Mouse (Mus musculus) thymus, adult 2 months (tissue): ENCODE data around the gene Large2. TPM values are rescaled to one million over a fixed set of nuclear protein-coding genes. Genes with fewer than 3 reads are reported as not detected.
"Not testable (repeated sequence)": the region's sequence is repeated elsewhere in the genome, so short reads cannot be mapped to it uniquely, and the experiment has no call there.

Experiments used
- DNase-seq: peaks from one replicate; pipeline ENCODE4 v3.0.0; 2021
- H3K27ac ChIP-seq: fragments of 200-500 bp; 2 replicates; pipeline ENCODE4 v1.5.1; 2012; ENCODE audit warnings: low read length, control low read depth; ENCODE audit not compliant: control insufficient read depth, insufficient read depth
- H3K27me3 ChIP-seq: fragments of 200-500 bp; 2 replicates; pipeline ENCODE4 v1.6.1; 2012; ENCODE audit warnings: mild to moderate bottlenecking, low read length, moderate library complexity, mixed read lengths; ENCODE audit not compliant: control insufficient read depth, insufficient read depth
- H3K36me3 ChIP-seq: fragments of 200-500 bp; 2 replicates; pipeline ENCODE4 v1.6.1; 2012; ENCODE audit warnings: mild to moderate bottlenecking, low read length, moderate library complexity; ENCODE audit not compliant: control insufficient read depth, insufficient read depth
- H3K4me1 ChIP-seq: fragments of 200-500 bp; replicated peaks from 2 replicates; pipeline ENCODE4 v1.6.1; 2012; ENCODE audit warnings: low read length; ENCODE audit not compliant: control insufficient read depth, insufficient read depth
- H3K4me3 ChIP-seq: fragments of 200-500 bp; 2 replicates; pipeline ENCODE4 v1.5.1; 2012; ENCODE audit warnings: mild to moderate bottlenecking, low read length, control low read depth, moderate library complexity; ENCODE audit not compliant: control insufficient read depth, insufficient read depth
- CTCF ChIP-seq: fragments of 200-500 bp; IDR thresholded peaks from 2 replicates; pipeline ENCODE4 v1.5.1; 2012; ENCODE audit warnings: mild to moderate bottlenecking, control low read depth, low read length, moderate library complexity, borderline replicate concordance; ENCODE audit not compliant: control insufficient read depth, poor library complexity, insufficient read depth; ENCODE audit errors: extremely low read depth
- POLR2A ChIP-seq: fragments of 200-500 bp; IDR thresholded peaks from 2 replicates; pipeline ENCODE4 v1.6.1; 2012; ENCODE audit warnings: mild to moderate bottlenecking, low read length, control low read depth, moderate library complexity; ENCODE audit not compliant: control insufficient read depth, poor library complexity, insufficient read depth; ENCODE audit errors: extremely low read depth
- WGBS: fragments of 180-500 bp; shearing (Covaris S2); methylation state at CpG from one replicate; pipeline ENCODE4 v1.1.7; 2018; 5-methylcytosine and 5-hydroxymethylcytosine counted together
- polyA plus RNA-seq: library from polyadenylated mRNA; depleted of rRNA; stranded (reverse); fragments of >200 nt; gene quantifications from 2 replicates; pipeline ENCODE4 v1.2.3, GENCODE M21; 2012

Large2 gene
- polyA plus RNA-seq, 1 experiment, result 13.9 TPM

GRCm38 (mm10) chr2:92400682-92401081 lies 26.0 kb upstream of the Large2 start:
- H3K4me3 ChIP-seq, result no peak overlapping the region
- peaks cover 5% of the 10 kb centered on the region for H3K27me3 ChIP-seq
- H3K27ac ChIP-seq, result no peak overlapping the region
- H3K4me1 ChIP-seq, result peaks cover 5% of the 10 kb centered on the region; the same call in 1 of the 2 replicates
- no peaks in the 10 kb centered on the region for H3K36me3 ChIP-seq
- no peak for TF ChIP-seq CTCF
- no peak for TF ChIP-seq POLR2A
- WGBS, result 19% methylated on average over 22 of the region's 22 CpGs
- DNase-seq, result no peak

GRCm38 (mm10) chr2:92399877-92400276 lies 25.2 kb upstream of the Large2 start:
- H3K36me3 ChIP-seq, DNase-seq, H3K27ac ChIP-seq, H3K27me3 ChIP-seq, H3K4me3 ChIP-seq, H3K4me1 ChIP-seq: not testable (repeated sequence)
- WGBS, result 81% methylated on average over 4 of the region's 4 CpGs

GRCm38 (mm10) chr2:92397436-92397835 lies 22.8 kb upstream of the Large2 start:
- peaks cover 5% of the 10 kb centered on the region for H3K27me3 ChIP-seq
- DNase-seq, result no peak
- TF ChIP-seq POLR2A, result no peak
- no peak for TF ChIP-seq CTCF
- no peaks in the 10 kb centered on the region for H3K36me3 ChIP-seq
- H3K4me1 ChIP-seq, result peaks cover 5% of the 10 kb centered on the region; the same call in 1 of the 2 replicates
- no peak overlapping the region for H3K27ac ChIP-seq
- no peak overlapping the region for H3K4me3 ChIP-seq
- WGBS, result 92% methylated on average over 1 of the region's 1 CpGs

GRCm38 (mm10) chr2:92395535-92395934 lies 20.9 kb upstream of the Large2 start:
- no peaks in the 10 kb centered on the region; the same call in 1 of the 2 replicates for H3K4me1 ChIP-seq
- 86% methylated on average over 3 of the region's 3 CpGs for WGBS
- peaks cover 1% of the 10 kb centered on the region for H3K27me3 ChIP-seq
- H3K4me3 ChIP-seq, result no peak overlapping the region
- H3K27ac ChIP-seq, result no peak overlapping the region
- H3K36me3 ChIP-seq, result no peaks in the 10 kb centered on the region
- no peak for DNase-seq
- no peak for TF ChIP-seq CTCF
- TF ChIP-seq POLR2A, result no peak

- peaks cover 7% of the 10 kb centered on the region; the same call in 1 of the 2 replicates for H3K27me3 ChIP-seq
- no peak for TF ChIP-seq CTCF
- no peak for TF ChIP-seq POLR2A
Observed at GRCm38 (mm10) chr2:92392318-92393264, 17.9 kb upstream of the Large2 start.

GRCm38 (mm10) chr2:92391703-92392317 lies 17.1 kb upstream of the Large2 start:
- Histone ChIP-seq H3K4me1 (peaks cover 12% of the 10 kb centered on the region), H3K27ac (no peak overlapping the region), H3K4me3 (no peak overlapping the region), H3K36me3 (no peaks in the 10 kb centered on the region), H3K27me3 (peaks cover 7% of the 10 kb centered on the region; the same call in 1 of the 2 replicates)
- 64% methylated on average over 11 of the region's 11 CpGs for WGBS
- DNase-seq, result no peak
- no peak for TF ChIP-seq CTCF
- no peak for TF ChIP-seq POLR2A

More at GRCm38 (mm10) chr2:92392318-92393264, 17.9 kb upstream of the Large2 start:
- 13% methylated on average over 26 of the region's 26 CpGs for WGBS
- no peak overlapping the region for H3K4me3 ChIP-seq
- H3K27ac ChIP-seq, result no peak overlapping the region
- DNase-seq, result no peak
- H3K4me1 ChIP-seq, result peaks cover 12% of the 10 kb centered on the region
- H3K36me3 ChIP-seq, result no peaks in the 10 kb centered on the region

GRCm38 (mm10) chr2:92391116-92391515 lies 16.4 kb upstream of the Large2 start:
- Histone ChIP-seq H3K36me3 (no peaks in the 10 kb centered on the region), H3K4me3 (no peak overlapping the region), H3K27me3 (peaks cover 7% of the 10 kb centered on the region; the same call in 1 of the 2 replicates), H3K27ac (no peak overlapping the region), H3K4me1 (peaks cover 12% of the 10 kb centered on the region)
- TF ChIP-seq CTCF (no peak), POLR2A (no peak)
- no peak for DNase-seq
- WGBS, result 95% methylated on average over 8 of the region's 8 CpGs
